Mouse (Mus musculus) G1E (cell line): ENCODE data around the gene 1700011M02Rik.

Experiments used
- CTCF ChIP-seq: IDR thresholded peaks from 2 replicates; pipeline ENCODE4 v1.5.1; 2012; ENCODE audit warnings: low read depth, low read length, inconsistent platforms, mixed read lengths
- POLR2AphosphoS5 ChIP-seq: IDR thresholded peaks from 2 replicates; pipeline ENCODE4 v1.6.1; 2012; ENCODE audit warnings: low read depth, low read length, inconsistent platforms; ENCODE audit not compliant: insufficient replicate concordance
- TAL1 ChIP-seq: conservative IDR thresholded peaks from 2 replicates; pipeline ENCODE4 v1.6.1; 2012; ENCODE audit warnings: low read depth, low read length, inconsistent platforms, mixed read lengths

DNA sequence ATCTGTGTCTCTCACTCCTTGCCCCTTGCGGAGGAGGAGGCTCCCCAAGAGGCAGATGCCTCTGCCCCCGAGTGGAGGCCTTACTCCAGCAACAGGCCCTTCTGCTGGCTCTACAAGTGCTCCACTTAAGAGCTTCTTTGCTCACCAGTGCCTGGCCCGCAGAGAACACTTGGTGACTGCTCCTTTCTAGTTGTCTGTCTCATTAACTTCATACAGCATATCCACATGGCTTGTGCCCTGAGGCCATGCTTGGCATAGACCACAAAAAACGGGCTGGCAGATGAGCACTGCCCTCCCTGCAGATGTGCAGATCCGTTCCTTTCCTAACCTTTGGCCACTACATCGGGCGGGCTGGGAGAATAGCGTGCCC is 25.7 kb downstream of the 1700011M02Rik start:
- no peak for TF ChIP-seq CTCF
- no peak for TF ChIP-seq POLR2AphosphoS5
- no peak for TF ChIP-seq TAL1
